Mouse (Mus musculus) cerebellum, postnatal 25 days (tissue): ENCODE measurements around the gene Il6ra.

Source experiments
- DNase-seq, 2 experiments: peaks; one replicate each; pipeline ENCODE4 v3.0.0; 2021; ENCODE audit warnings: mixed read lengths in 2 of 2

The Il6ra gene

DNA sequence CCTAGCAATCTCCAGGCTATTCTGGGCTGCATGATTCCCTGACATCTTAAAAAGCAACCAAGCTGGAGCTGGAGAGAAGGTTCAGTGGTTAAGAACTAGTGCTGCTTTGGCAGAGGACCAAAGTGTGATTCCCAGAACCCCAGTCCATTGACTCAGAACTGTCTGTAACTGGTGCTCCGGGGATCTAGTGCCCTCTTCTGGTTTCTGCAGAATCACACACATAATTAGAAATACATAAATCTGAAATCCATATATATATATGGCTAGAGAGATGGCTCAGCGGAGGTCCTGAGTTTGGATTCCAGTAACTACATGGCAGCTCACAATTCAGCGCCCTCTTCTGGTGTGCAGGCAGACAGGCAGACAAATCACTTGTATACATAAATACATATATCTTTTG is 65.9 kb downstream of the Il6ra start:
- DNase-seq: no peak

DNA sequence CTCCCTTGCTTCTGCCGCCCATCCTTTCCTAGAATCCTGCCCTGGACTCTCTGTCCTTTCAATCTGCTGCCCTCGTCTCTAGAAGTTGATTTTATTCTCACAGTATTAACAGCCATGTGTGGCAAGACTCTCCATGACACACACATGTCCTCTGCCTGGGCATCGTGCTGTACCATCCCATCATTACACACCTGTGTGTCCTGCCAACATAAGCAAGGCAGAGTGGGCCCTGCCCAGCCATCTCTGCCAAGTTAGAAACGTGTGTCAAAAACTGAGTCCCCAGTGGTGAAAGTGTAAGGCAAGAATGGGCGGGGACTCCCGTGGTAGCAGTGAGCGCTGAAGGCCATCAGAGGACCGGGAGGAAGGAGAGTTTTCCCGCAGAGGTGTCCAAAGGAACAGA is 67.2 kb downstream of the Il6ra start:
- no peak for DNase-seq

DNA sequence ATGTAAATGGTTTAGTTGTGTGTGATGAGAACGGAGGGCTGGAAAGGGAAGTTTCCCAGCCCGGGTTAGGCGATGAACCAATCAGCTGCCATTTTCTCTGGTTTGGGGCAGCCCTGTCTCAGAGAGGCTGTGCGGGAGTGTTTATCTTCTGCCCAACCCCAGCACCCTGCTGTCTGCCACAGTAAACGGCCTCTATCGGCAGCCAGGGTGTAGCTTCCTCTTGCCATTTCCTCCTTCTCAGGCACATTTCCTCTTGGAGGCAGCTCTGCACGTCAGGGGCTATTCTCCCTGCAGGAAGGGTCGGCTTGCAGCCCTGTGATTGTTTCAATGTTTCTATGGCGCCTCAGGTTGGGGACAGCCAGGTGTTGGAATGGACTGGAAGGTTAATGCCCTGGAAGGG is 69.8 kb downstream of the Il6ra start:
- DNase-seq: no peak

DNA sequence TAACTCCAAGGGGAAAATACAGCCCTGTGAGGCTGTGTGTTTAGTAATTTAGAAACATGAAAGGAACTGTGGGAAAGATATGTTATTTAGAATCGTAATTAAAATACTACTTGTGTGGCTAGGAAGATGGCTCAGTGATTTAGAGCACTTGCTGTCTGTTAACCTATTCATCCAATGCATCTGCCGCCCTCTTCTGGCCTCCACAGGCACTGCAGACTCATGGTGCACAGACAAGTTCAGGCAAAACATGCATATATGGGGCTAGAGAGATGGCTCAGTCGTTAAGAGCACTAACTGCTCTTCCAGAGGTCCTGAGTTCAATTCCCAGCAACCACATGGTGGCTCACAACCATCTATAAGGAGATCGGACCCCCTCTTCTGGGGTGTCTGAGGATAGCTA is 70.7 kb downstream of the Il6ra start:
- peak in 1 of 2 experiments; percentile 44 for DNase-seq

DNA sequence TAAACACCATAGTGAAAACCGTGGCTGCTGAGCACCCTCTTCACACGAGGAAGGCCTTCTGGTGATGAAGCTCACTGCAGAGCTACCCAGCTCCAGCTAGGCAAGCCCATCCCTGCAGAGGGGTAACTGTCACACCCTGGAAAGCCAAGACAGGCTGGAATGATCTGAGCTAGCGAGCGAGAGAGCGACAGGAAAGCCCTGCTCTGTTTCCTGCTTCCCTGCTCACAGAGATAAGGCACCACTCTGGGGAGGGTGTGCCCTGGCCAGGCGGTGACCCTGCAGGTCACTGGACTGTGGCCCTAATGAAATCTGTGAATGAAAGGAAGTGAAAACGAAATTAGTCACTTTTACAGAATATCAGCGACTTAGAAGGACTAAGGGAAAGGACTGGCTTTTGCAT is 77.6 kb downstream of the Il6ra start:
- DNase-seq: no peak

DNA sequence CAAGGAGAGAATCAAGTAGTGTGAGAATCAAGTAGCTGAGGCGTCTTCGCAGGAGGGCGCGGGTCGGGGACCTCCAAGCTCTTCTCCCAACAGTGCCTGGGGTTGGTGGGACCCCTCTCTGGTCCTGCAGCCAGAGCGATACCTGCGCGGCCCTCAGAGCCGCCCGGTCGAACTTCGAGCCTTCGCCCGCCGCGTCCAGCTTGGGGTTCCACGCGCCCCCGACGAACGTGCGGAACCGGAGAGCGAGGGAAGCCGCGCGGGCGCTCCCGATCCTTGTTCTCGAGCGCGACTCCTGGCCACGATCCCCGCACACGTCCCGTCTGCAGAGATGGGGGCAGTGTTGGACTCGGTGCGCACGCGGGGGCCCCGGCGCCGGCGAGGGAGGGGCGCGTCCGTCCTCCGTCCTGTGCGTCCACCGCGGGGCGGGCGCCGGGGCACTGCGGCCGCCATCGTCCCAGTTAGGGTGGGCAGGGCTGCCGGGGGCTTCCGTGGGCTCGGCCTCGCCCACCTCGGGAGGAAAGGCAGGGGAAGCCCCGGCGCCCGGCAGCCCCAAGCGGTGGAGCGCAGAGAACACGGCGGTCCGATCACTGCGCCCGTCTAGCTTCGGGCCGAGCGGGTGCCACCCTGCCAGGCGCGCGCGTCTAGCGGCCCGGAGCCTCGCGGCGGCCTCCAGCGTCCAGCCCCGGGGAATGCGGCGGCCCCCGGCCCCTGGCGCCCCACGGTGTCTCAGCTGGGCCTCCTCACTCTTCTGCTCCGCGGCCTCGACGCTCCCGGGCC is 82.0 kb downstream of the Il6ra start, which contains the start of gene She:
TSS of gene She (plus strand) at position 556 of the 777 bp plus-strand sequence.
- DNase-seq: no peak

DNA sequence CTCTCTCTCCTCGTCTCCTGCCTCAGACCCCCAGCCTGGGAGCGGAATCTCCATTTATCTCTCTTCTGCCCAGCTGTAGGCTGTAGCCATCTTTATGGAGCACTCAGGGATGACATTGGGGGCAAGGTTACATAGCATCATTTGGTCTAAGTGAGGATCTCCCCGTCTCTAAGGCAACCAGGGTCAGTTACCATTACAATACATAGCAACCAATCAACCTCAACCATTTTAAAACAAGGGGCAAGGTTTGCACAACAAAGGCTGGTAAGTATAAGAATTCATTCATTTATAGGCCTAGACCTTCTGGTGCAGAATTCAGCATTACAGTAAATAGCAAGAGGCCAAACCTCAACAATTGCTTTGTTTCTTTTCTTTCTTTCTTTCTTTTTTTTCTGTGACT is 86.7 kb downstream of the Il6ra start:
- no peak for DNase-seq

DNA sequence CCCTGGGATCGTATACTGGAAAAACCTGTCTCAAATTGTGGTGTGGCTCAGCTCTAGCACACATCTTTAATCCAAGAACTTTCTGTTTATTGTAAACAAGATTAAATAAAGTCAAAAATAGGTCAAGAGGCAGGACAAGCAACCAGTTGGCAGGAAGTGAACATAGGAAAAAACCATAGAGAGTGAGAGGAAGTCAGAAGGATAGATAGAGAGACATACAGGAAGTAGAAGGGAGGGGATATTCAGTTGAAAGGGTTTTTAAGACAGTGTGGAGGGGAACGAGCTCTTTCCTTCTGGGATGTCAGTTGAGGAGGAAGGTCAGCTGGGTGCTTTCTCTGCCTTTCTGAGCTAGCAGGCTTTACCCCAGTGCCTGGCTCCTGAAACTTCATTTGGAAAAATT is 89.4 kb downstream of the Il6ra start:
- DNase-seq: no peak

DNA sequence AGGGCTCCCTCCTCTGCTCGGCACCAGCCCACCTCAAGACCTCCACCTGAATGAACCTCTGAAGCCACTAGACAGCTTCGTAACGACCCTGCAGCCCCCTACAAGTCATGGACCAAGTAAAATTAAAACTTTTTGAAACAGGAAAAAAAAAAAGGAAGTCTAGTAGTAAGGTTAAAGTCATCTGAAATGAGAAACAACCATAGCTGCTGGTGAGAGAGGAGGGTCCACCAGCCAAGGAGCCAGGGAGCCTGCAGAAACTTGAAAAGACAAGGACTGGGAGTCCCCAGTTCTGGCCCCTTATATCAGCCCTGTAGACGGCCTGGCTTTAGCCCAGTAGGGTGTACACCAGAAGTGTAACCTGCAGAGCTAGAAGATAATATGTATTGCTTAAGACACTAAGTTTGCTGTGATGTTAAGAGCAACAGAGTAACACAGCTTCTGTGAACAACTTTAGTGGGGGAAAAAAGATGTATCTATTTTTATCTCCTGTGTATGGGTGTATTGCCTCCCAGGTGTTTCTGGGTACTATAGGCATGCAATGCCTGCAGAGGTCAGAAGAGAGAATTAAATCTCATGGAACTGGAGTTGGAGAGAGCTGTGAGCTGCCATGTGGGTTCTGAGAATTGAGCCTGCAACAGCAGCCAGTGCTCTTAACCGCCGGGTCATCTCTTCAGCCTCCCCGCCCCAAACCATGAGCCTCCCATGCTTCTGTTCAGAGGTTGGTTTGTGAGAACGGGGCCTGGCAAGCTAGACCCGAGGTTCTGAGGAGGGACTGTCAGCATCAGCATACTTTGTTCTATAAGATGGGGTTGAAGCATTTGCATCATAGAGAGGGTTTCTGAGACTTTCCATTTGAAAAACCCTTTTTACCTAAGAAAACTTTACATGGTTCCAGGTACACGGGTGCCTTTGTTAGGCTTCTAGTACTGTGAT is 91.2 kb downstream of the Il6ra start:
- no peak for DNase-seq

DNA sequence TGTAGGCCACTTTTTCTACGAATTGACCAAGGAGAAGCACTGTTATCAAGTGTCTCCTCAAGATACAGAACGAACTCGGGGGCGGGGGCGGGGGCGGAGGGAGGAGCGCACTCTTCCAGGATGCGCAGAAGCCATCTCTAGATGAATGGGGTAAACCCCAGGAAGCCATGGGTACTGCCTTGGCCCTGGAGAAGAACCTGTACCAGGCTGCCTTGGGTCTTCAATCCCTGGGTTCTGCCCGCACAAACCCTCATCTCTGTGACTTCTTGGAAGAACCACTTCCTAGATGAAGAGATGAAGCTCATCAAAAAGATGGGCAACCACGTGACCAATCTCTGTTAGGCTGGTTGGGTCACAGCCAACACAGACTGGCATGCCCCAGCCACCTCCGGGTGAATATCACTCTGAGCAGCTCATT is 91.9 kb downstream of the Il6ra start:
- DNase-seq: no peak

DNA sequence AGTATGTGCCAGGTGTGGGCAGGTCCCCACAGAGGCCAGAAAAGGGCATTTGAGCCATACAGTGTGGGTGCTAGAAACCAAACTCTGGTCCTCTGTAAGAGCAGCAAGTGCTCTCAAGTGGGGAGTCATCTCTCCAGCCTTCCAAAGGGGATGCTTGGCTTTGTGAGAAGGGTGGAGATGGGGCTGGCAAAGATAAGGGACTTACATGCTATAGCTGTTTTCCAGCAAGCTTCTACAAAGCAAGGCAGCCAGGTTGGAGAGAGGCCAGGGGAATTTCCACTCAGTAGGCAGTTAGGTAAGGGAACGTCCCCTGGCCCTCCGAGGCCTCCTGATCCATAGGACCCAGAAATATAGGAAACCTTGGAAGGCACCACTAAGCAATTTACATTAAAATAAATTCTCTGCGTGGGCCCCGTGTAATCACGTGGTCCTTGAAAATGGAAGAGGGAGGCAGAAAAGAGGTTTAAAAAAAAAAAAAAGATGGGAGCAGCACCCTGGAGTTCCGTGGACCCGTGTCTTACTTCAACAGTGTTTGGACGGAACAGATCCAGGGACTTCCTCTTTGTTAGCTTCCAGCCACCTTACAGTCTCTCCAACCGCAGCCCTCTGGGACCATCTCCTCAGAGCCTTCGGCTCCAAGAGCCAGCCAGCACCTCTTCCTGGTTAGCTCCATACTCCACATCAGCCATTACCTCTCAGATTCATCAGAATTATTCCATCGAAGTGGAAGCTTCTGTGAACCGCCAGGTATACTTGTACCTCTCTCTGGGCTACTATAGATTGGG is 92.5 kb downstream of the Il6ra start:
- DNase-seq: no peak

DNA sequence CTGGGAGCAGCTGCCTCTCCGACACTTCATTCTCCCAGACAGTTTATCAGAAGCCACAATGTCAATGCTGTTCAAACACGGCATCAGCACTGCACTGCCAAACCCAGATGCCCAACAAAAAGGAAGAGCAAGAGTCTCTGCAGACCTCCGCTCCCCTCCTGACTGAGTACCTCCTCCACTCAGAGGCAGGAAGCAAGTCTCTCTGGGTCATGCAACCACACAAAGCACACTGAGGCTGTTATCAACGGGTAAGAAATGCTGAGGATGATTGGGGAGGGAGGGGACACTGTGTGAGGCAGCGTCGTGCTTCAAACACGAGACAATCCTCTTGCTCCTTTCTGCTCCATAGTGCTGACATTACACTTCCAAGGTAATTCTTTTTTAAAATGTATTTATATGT is 93.1 kb downstream of the Il6ra start:
- DNase-seq: no peak

DNA sequence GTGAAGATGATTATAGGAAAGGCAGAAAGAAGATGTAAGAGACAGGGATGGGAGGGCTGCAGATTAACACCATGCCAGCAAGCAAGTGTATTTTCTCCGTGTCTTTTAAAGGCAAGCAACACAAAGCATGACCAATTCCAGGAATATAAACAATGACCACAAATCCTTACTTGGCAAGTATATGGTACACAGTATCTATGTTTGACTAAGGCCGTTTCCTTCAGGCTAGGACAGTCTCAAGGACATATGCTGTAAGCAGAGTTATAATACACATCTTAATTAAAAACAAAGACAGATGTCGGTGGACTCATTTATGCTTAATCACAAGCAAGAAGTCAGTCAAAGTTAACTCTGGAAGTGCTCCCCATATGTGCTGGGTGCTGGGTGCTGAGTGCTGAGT is 94.4 kb downstream of the Il6ra start:
- DNase-seq: no peak

DNA sequence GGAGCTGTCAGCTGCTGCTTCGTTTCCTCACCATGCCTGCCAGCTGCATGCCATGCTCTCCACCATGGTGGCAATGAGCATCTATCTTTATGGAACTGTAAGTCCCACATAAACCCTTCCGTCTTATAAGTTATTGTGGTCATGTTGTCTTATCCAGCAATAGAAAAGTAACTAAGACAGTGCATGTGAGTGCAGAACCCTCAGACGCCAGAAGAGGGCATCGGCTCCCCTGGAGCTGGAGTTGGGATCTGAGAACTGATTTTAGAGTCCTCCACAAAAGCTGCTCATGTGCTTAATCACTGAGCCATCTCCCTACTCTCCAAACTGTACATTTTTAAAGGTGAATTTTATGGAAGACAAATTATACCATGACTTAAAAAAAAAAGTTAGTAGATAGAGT is 95.9 kb downstream of the Il6ra start:
- DNase-seq: peak in 1 of 2 experiments; percentile 38
